Mouse (Mus musculus) stomach, adult 2 months (tissue): ENCODE measurements around the gene Ctsq. TPM values are rescaled to one million over a fixed set of nuclear protein-coding genes. Genes with fewer than 3 reads are reported as not detected.

ENCODE experiments used
- polyA plus RNA-seq: library from polyadenylated mRNA; depleted of rRNA; stranded (reverse); fragments of >200 nt; gene quantifications from 2 replicates; pipeline ENCODE4 v1.2.3, GENCODE M21; 2012; rRNA removed

The Ctsq gene
- polyA plus RNA-seq = not detected in 2 replicates

DNA sequence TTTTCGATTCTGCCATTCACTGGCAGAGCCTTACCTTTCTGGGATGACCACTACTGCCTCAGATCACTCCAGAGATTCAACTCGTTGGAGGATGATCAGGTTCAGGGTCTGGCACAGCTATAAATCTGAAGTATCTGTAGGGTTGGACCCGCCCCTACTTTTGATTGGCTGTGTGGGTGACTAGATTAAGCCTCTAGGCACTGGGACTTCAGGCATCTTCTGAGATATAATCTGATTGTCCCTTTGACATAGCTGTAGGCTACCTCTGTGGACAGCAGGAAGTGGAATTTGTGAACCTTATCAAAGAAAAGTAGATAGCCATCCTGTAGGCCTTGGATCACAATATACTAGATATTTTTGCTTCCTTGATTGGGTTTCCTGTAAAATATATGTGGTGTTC is at the start of gene Ctsq:
Gene Ctsq (minus strand): TSS at position 101 of the 400 bp plus-strand sequence.

DNA sequence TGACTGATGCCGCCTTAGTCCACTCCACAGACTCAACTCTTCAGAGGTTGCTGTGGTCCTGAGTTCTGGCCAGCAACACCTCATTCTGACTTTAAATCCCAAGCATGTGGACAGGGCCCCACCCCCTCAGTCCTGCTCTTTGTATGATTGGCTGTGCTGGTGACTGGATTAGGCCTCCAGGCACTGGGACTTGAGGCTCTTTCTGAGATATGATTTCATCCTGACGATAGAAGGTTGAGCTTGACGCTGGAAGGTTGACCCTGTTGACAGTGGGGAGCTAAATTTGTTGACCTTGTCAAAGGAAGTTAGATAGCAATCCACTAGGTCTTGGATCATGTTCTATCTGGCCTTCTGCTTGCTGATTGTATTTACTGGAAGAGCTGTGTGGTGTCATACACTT is 34.6 kb downstream of the Ctsq start, which contains the start of gene Ctsj:
Gene Ctsj (minus strand): TSS at position 101 of the 400 bp plus-strand sequence.

Other genes starting within 250 kb of the Ctsq start
- not detected in 2 replicates for gene Ctsll3, start 237.8 kb downstream of the Ctsq start, polyA plus RNA-seq
- not detected in 2 replicates for gene 4930486L24Rik, start 176.2 kb downstream of the Ctsq start, polyA plus RNA-seq
- not detected in 2 replicates for gene Gm49392, start 143.7 kb downstream of the Ctsq start, polyA plus RNA-seq
- gene Ctla2b, start 143.2 kb downstream of the Ctsq start, polyA plus RNA-seq = 0.10 and 0.53 TPM in 2 replicates
- gene Tpbpb, start 135.8 kb downstream of the Ctsq start, polyA plus RNA-seq = not detected in 2 replicates
- gene Gm49393, start 105.0 kb downstream of the Ctsq start, polyA plus RNA-seq = not detected in 2 replicates
- 0.08 and 0.12 TPM in 2 replicates for gene Gm49391, start 104.1 kb downstream of the Ctsq start, polyA plus RNA-seq
- 0.63 and 1.1 TPM in 2 replicates for gene Ctla2a, start 104.0 kb downstream of the Ctsq start, polyA plus RNA-seq
- gene Tpbpa, start 98.6 kb downstream of the Ctsq start, polyA plus RNA-seq = not detected in 2 replicates
- gene Ctsj, start 34.7 kb downstream of the Ctsq start, polyA plus RNA-seq = not detected in 2 replicates
- not detected in 2 replicates for gene Ctsr, start 123.6 kb upstream of the Ctsq start, polyA plus RNA-seq
- gene Cts6, start 162.8 kb upstream of the Ctsq start, polyA plus RNA-seq = not detected in 2 replicates
- not detected in 2 replicates for gene Cts8, start 214.7 kb upstream of the Ctsq start, polyA plus RNA-seq
- gene Gm49398, start 248.2 kb upstream of the Ctsq start, polyA plus RNA-seq = not detected in 2 replicates